Mouse (Mus musculus) gastrocnemius, postnatal 14 days (tissue): ENCODE measurements around the gene Znrf1. TPM values are rescaled to one million over a fixed set of nuclear protein-coding genes. Genes with fewer than 3 reads are reported as not detected.
A peak's percentile ranks its signal among the peaks of the same experiment; 100 is the strongest.

Experiments used
- DNase-seq: peaks from one replicate; pipeline ENCODE4 v3.0.0; 2021; ENCODE audit warnings: mixed read lengths
- intact Hi-C: fragments of 180-260 bp; cut with DNase I; formaldehyde crosslinking; loops from one replicate; pipeline ENCODE4 v1.15.1; 2025; ENCODE audit warnings: low total_unique reads
- total RNA-seq, 2 experiments: library from RNA; stranded (reverse); gene quantifications; 2 replicates each; pipeline ENCODE4 v1.2.3; 2021

Gene Znrf1
- total RNA-seq, 2 experiments from 2014 or later, result 46.3 to 47.2 TPM

GRCm38 (mm10) chr8:111648834-111649233, 112.9 kb downstream of the Znrf1 start:
- DNase-seq, result no peak
- intact Hi-C loops, result no loop called here

- no peak for DNase-seq
- intact Hi-C loops, result no loop called here
These were observed 114.8 kb downstream of the Znrf1 start for GRCm38 (mm10) chr8:111650651-111651050.

GRCm38 (mm10) chr8:111653524-111653923, 117.6 kb downstream of the Znrf1 start:
- intact Hi-C loops, result no loop called here
- no peak for DNase-seq

- intact Hi-C loops, result no loop called here
These were observed 121.5 kb downstream of the Znrf1 start for GRCm38 (mm10) chr8:111657312-111657854.

GRCm38 (mm10) chr8:111658819-111659423, 123.0 kb downstream of the Znrf1 start:
- intact Hi-C loops, result no loop called here
- peak; percentile 14 for DNase-seq

More at GRCm38 (mm10) chr8:111657312-111657854, 121.5 kb downstream of the Znrf1 start:
- no peak for DNase-seq

- intact Hi-C loops, result no loop called here
- DNase-seq, result peak; percentile 77
These were observed 126.6 kb downstream of the Znrf1 start for GRCm38 (mm10) chr8:111662473-111662872.

GRCm38 (mm10) chr8:111666751-111667150, 130.9 kb downstream of the Znrf1 start:
- intact Hi-C loops, result no loop called here
- no peak for DNase-seq

Other genes with a start within 250 kb of the Znrf1 start
- gene Rfwd3, start 235.9 kb upstream of the Znrf1 start, total RNA-seq, result 1 to 10 TPM; 6.1 to 6.9 TPM
- gene Mlkl, start 197.9 kb upstream of the Znrf1 start, total RNA-seq, result 1 to 10 TPM; 1.1 to 1.5 TPM
- gene Fa2h, start 142.3 kb upstream of the Znrf1 start, total RNA-seq, result 1 to 10 TPM; 1.5 to 7.6 TPM
- 1 to 10 TPM; 8.2 to 9.9 TPM for gene Wdr59, start 14.0 kb upstream of the Znrf1 start, total RNA-seq
- 10 to 100 TPM; 14.1 to 16.0 TPM for gene Ldhd, start 94.3 kb downstream of the Znrf1 start, total RNA-seq
- 1 to 10 TPM; 7.4 to 8.4 TPM for gene Zfp1, start 107.3 kb downstream of the Znrf1 start, total RNA-seq
- gene Ctrb1, start 154.9 kb downstream of the Znrf1 start, total RNA-seq, result under 1 TPM in 1 of 2 experiments, not detected in 1; 0.44 TPM
- 10 to 100 TPM; 15.5 to 17.4 TPM for gene Bcar1, start 207.7 kb downstream of the Znrf1 start, total RNA-seq